Mouse (Mus musculus) ES-E14 (cell line): Measurements from ENCODE around the gene Haus2. TPM values are rescaled to one million over a fixed set of nuclear protein-coding genes. Genes with fewer than 3 reads are reported as not detected.

Experiments
- DNase-seq: peaks from one replicate; pipeline ENCODE4 v3.0.0-alpha.2; 2013; ENCODE audit warnings: low read depth, low spot score
- H3K27ac ChIP-seq: 2 replicates; pipeline ENCODE4 v1.5.1; 2012; ENCODE audit warnings: low read depth, mild to moderate bottlenecking, low read length, moderate library complexity, mixed read lengths; ENCODE audit not compliant: poor library complexity, insufficient read depth, severe bottlenecking
- H3K36me3 ChIP-seq: 2 replicates; pipeline ENCODE4 v1.6.1; 2012; ENCODE audit warnings: mild to moderate bottlenecking, low read length, moderate library complexity, mixed read lengths; ENCODE audit not compliant: control insufficient read depth, poor library complexity, insufficient read depth, severe bottlenecking
- H3K4me1 ChIP-seq, 2 experiments: fragments of 150-350 bp in 1 of 2; sonication (generic) in 1 of 2; 2 replicates each; pipeline ENCODE4 v1.6.1; 2012; ENCODE audit warnings: low read length in 2 of 2, mild to moderate bottlenecking in 1 of 2, mixed read lengths in 1 of 2; ENCODE audit not compliant: control insufficient read depth in 2 of 2, insufficient read depth in 2 of 2, poor library complexity in 1 of 2
- H3K4me3 ChIP-seq, 2 experiments: fragments of 150-350 bp in 1 of 2; sonication (generic) in 1 of 2; 2 replicates each; pipeline ENCODE4 v1.5.1; 2012; ENCODE audit warnings: low read length in 2 of 2, low read depth in 1 of 2, mild to moderate bottlenecking in 1 of 2, mixed read lengths in 1 of 2; ENCODE audit not compliant: insufficient read depth in 1 of 2, poor library complexity in 1 of 2, severe bottlenecking in 1 of 2
- H3K9ac ChIP-seq: 2 replicates; pipeline ENCODE4 v1.6.1; 2012; ENCODE audit warnings: low read depth, mild to moderate bottlenecking, low read length, mixed read lengths; ENCODE audit not compliant: poor library complexity, insufficient read depth, severe bottlenecking
- H3K9me3 ChIP-seq: fragments of 150-350 bp; sonication (generic); 2 replicates; pipeline ENCODE4 v1.6.1; 2012; ENCODE audit warnings: low read depth, mild to moderate bottlenecking, low read length; ENCODE audit not compliant: control insufficient read depth, insufficient read depth
- CHD2 ChIP-seq: IDR thresholded peaks from 2 replicates; pipeline ENCODE4 v1.6.1; 2014; ENCODE audit warnings: mild to moderate bottlenecking, low read depth, low read length, inconsistent platforms
- HCFC1 ChIP-seq: IDR thresholded peaks from 2 replicates; pipeline ENCODE4 v1.6.1; 2012; ENCODE audit warnings: low read length, inconsistent platforms, borderline replicate concordance; ENCODE audit not compliant: insufficient read depth
- MAFK ChIP-seq: IDR thresholded peaks from 2 replicates; pipeline ENCODE4 v1.6.1; 2014; ENCODE audit warnings: mild to moderate bottlenecking, low read depth, low read length, inconsistent platforms; ENCODE audit not compliant: insufficient read depth
- ZC3H11A ChIP-seq: IDR thresholded peaks from 2 replicates; pipeline ENCODE4 v1.6.1; 2012; ENCODE audit warnings: low read depth, mild to moderate bottlenecking, inconsistent platforms, low read length, borderline replicate concordance
- ZNF384 ChIP-seq: IDR thresholded peaks from 2 replicates; pipeline ENCODE4 v1.6.1; 2012; ENCODE audit warnings: low read depth, low read length, inconsistent platforms
- in situ Hi-C, 2 experiments: fragments of 600-800 bp; cut with MboI; formaldehyde crosslinking; loops; one replicate each; pipeline ENCODE4 v1.15.1; 2025; ENCODE audit warnings: low sequenced_read_pairs in 2 of 2, inconsistent platforms in 1 of 2; ENCODE audit not compliant: unreplicated experiment in 2 of 2
- total RNA-seq: library from RNA; depleted of rRNA; stranded (reverse); fragments of 300-350 nt; gene quantifications from 2 replicates; pipeline ENCODE4 v1.2.3, GENCODE M21; 2012; rRNA removed

Haus2 gene
- total RNA-seq, 1 experiment, result 18.6 TPM

- Histone ChIP-seq H3K9ac (no peak overlapping the region), H3K9me3 (no peaks in the 10 kb centered on the region), H3K4me1 (no peaks in the 10 kb centered on the region), H3K36me3 (no peaks in the 10 kb centered on the region), H3K27ac (no peak overlapping the region), H3K4me3 (no peak overlapping the region)
- in situ Hi-C loops, result no loop called here
- no peak for TF ChIP-seq HCFC1
- TF ChIP-seq MAFK, result no peak
- TF ChIP-seq ZNF384, result no peak
- TF ChIP-seq ZC3H11A, result no peak
- no peak for DNase-seq
These were observed 51.4 kb downstream of the Haus2 start for GRCm38 (mm10) chr2:120660486-120661078.

- TF ChIP-seq HCFC1 (no peak), MAFK (no peak), CHD2 (no peak), ZC3H11A (no peak), ZNF384 (no peak)
- in situ Hi-C loops, result no loop called here
These were observed 53.6 kb downstream of the Haus2 start for GRCm38 (mm10) chr2:120662766-120663165.

GRCm38 (mm10) chr2:120663491-120664154 lies 54.4 kb downstream of the Haus2 start:
- TF ChIP-seq ZNF384 (no peak), MAFK (no peak), HCFC1 (no peak), CHD2 (no peak), ZC3H11A (no peak)
- Histone ChIP-seq H3K36me3 (no peaks in the 10 kb centered on the region), H3K4me1 (no peaks in the 10 kb centered on the region), H3K27ac (no peak overlapping the region), H3K4me3 (no peak overlapping the region), H3K9ac (no peak overlapping the region), H3K9me3 (no peaks in the 10 kb centered on the region)
- in situ Hi-C loops, result no loop called here
- no peak for DNase-seq

More at GRCm38 (mm10) chr2:120662766-120663165, 53.6 kb downstream of the Haus2 start:
- no peak for DNase-seq
- no peak overlapping the region for H3K4me3 ChIP-seq
- H3K4me1 ChIP-seq, result no peaks in the 10 kb centered on the region
- no peaks in the 10 kb centered on the region for H3K36me3 ChIP-seq
- no peak overlapping the region for H3K27ac ChIP-seq
- H3K9me3 ChIP-seq, result no peaks in the 10 kb centered on the region
- no peak overlapping the region for H3K9ac ChIP-seq

- in situ Hi-C loops, result no loop called here
- DNase-seq, result no peak
- TF ChIP-seq HCFC1 (no peak), ZC3H11A (no peak), MAFK (no peak), CHD2 (no peak), ZNF384 (no peak)
- Histone ChIP-seq H3K4me1 (no peaks in the 10 kb centered on the region), H3K9me3 (no peaks in the 10 kb centered on the region), H3K27ac (no peak overlapping the region), H3K9ac (no peak overlapping the region), H3K36me3 (no peaks in the 10 kb centered on the region), H3K4me3 (no peak overlapping the region)
These were observed 58.3 kb downstream of the Haus2 start for GRCm38 (mm10) chr2:120667446-120667845.

- TF ChIP-seq ZNF384 (no peak), CHD2 (no peak), ZC3H11A (no peak), MAFK (no peak), HCFC1 (no peak)
- DNase-seq, result no peak
- H3K9ac ChIP-seq, result no peak overlapping the region
- no peaks in the 10 kb centered on the region for H3K36me3 ChIP-seq
- no peaks in the 10 kb centered on the region for H3K4me1 ChIP-seq
- in situ Hi-C loops, result no loop called here
- no peaks in the 10 kb centered on the region for H3K9me3 ChIP-seq
- no peak overlapping the region for H3K27ac ChIP-seq
- H3K4me3 ChIP-seq, result no peak overlapping the region
These were observed 61.1 kb downstream of the Haus2 start for GRCm38 (mm10) chr2:120670253-120670652.

Other genes with a start within 250 kb of the Haus2 start
- gene Ganc, start 205.5 kb upstream of the Haus2 start, total RNA-seq, result 5.1 TPM in 2 replicates
- 71.0 and 71.7 TPM in 2 replicates for gene Tmem87a, start 205.3 kb upstream of the Haus2 start, total RNA-seq
- 8.6 and 11.3 TPM in 2 replicates for gene Capn3, start 153.4 kb upstream of the Haus2 start, total RNA-seq
- gene Zfp106, start 45.5 kb upstream of the Haus2 start, total RNA-seq, result 117 and 119 TPM in 2 replicates
- 29.8 and 40.0 TPM in 2 replicates for gene Snap23, start 41.7 kb upstream of the Haus2 start, total RNA-seq
- 12.8 and 14.7 TPM in 2 replicates for gene Lrrc57, start 137 bp downstream of the Haus2 start, total RNA-seq
- gene Stard9, start 19.7 kb downstream of the Haus2 start, total RNA-seq, result 3.5 and 6.3 TPM in 2 replicates
- 22.4 and 31.6 TPM in 2 replicates for gene Cdan1, start 240.7 kb downstream of the Haus2 start, total RNA-seq
- 6.0 TPM in 2 replicates for gene Ttbk2, start 241.2 kb downstream of the Haus2 start, total RNA-seq